Comparison of ENCODE assay signal across 18 mouse cellular contexts in the genomic region with DNA sequence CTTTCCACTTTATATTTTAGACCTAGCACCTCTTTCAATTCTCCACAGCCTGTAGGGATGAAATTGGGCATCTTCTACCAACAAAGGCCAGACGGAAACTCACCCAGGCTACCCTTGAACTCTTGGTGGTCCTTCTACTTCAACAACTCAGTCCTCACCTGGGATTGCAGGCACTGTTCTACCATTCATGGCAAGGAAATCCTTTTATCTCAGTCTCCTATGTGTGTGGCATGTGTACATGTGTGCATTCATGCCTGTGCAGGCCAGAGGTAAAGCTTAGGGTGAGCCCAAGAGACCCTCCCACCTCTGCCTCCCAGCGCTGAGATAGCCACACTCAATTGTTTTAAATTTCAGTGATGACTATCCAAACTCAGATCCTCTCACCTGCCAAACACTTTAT. TPM values are rescaled to one million over a fixed set of nuclear protein-coding genes. Genes with fewer than 3 reads are reported as not detected.
A peak's percentile ranks its signal among the peaks of the same experiment; 100 is the strongest.
DNase-seq lines count a peak whose midpoint lies in the region; ATAC-seq and TF ChIP-seq lines count a peak whose summit lies in the region.
"Had no signal": no experiment of that assay in that cellular context is flagged by ENCODE, and none has a peak within 500 bp of the region (broad histone marks: within the 10 kb centered on the region; RNA-seq: fewer than 3 reads in every experiment).

No protein-coding gene starts in this region.

- intact Hi-C loops in left cerebral cortex, adult 2 months (cut with DNase I) = no loop called here
- intact Hi-C loops in left cerebral cortex, postnatal 25 days (cut with DNase I) = no loop called here

- DNase-seq in left cerebral cortex, adult 2 months (ENCODE audit: extremely low spot score in 1 of 2, low spot score in 2 of 2) = no peak
- DNase-seq in left cerebral cortex, postnatal 25 days (ENCODE audit: low spot score in 2 of 2) = no peak
- DNase-seq in thymus, postnatal 14 days = no peak
- DNase-seq in kidney, postnatal 25 days = no peak
- DNase-seq in cerebellum, postnatal 4 days (ENCODE audit: low spot score in 2 of 2) = no peak
- DNase-seq: adrenal gland, postnatal 14 days; cerebellum, adult 18-20 months; heart, postnatal 4 days; kidney, postnatal 10 days; liver, embryonic 13.5 days; thymus, adult 18-20 months had no signal

- peaks cover 71% of the 10 kb centered on the region for H3K4me1 ChIP-seq in hindbrain, embryonic 13.5 days (replicated peaks)
- H3K4me1 ChIP-seq in midbrain, embryonic 13.5 days (replicated peaks) = peaks cover 72% of the 10 kb centered on the region

- H3K4me2 ChIP-seq in hindbrain, embryonic 13.5 days = peak overlapping the region; percentile 58
- H3K4me2 ChIP-seq in midbrain, embryonic 13.5 days (replicated peaks) = peak overlapping the region; percentile 73
- H3K4me2 ChIP-seq: embryonic facial prominence, embryonic 13.5 days; liver, embryonic 13.5 days; lung, embryonic 15.5 days had no signal

- no peak for TF ChIP-seq CTCF in left cerebral cortex, adult 2 months (IDR thresholded peaks at IDR 0.05)

- H3K4me3 ChIP-seq in left cerebral cortex, adult 2 months = peak overlapping the region; percentile 83
- peak overlapping the region; percentile 58 for H3K4me3 ChIP-seq in hindbrain, embryonic 13.5 days
- peak overlapping the region; percentile 57 for H3K4me3 ChIP-seq in midbrain, embryonic 13.5 days (replicated peaks)
- H3K4me3 ChIP-seq: embryonic facial prominence, embryonic 13.5 days; limb, embryonic 10.5 days; liver, embryonic 13.5 days; lung, embryonic 15.5 days had no signal

- 90% methylated on average over 2 of the region's 2 CpGs for WGBS in hindbrain, embryonic 13.5 days
- 95% methylated on average over 2 of the region's 2 CpGs for WGBS in midbrain, embryonic 13.5 days

- no peak overlapping the region for H3K27ac ChIP-seq in left cerebral cortex, adult 2 months
- no peak overlapping the region for H3K27ac ChIP-seq in hindbrain, embryonic 13.5 days
- H3K27ac ChIP-seq in midbrain, embryonic 13.5 days = no peak overlapping the region
- H3K27ac ChIP-seq: embryonic facial prominence, embryonic 13.5 days; limb, embryonic 10.5 days; liver, embryonic 13.5 days; lung, embryonic 15.5 days; macrophage had no signal

- peaks cover 7% of the 10 kb centered on the region for H3K36me3 ChIP-seq in hindbrain, embryonic 13.5 days
- peaks cover 13% of the 10 kb centered on the region for H3K36me3 ChIP-seq in midbrain, embryonic 13.5 days
- H3K36me3 ChIP-seq: embryonic facial prominence, embryonic 13.5 days; limb, embryonic 10.5 days; liver, embryonic 13.5 days; lung, embryonic 15.5 days had no signal

- ATAC-seq in hindbrain, embryonic 13.5 days (ENCODE audit: low FRiP score) = no peak
- ATAC-seq in midbrain, embryonic 13.5 days = no peak
- ATAC-seq: intestine, postnatal 0 days had no signal

- no peaks in the 10 kb centered on the region for H3K9me3 ChIP-seq in hindbrain, embryonic 13.5 days
- H3K9me3 ChIP-seq in midbrain, embryonic 13.5 days = no peaks in the 10 kb centered on the region
- H3K9me3 ChIP-seq: embryonic facial prominence, embryonic 13.5 days; limb, embryonic 10.5 days; liver, embryonic 13.5 days; lung, embryonic 15.5 days had no signal

- peak overlapping the region; percentile 49; the same call in 1 of the 2 replicates for H3K9ac ChIP-seq in hindbrain, embryonic 13.5 days
- peak overlapping the region; percentile 82 for H3K9ac ChIP-seq in midbrain, embryonic 13.5 days (replicated peaks)
- H3K9ac ChIP-seq: embryonic facial prominence, embryonic 13.5 days; liver, embryonic 13.5 days; lung, embryonic 15.5 days had no signal

- H3K27me3 ChIP-seq in hindbrain, embryonic 13.5 days = no peaks in the 10 kb centered on the region
- no peaks in the 10 kb centered on the region for H3K27me3 ChIP-seq in midbrain, embryonic 13.5 days
- H3K27me3 ChIP-seq: embryonic facial prominence, embryonic 13.5 days; lung, embryonic 15.5 days had no signal

RNA-seq across cellular contexts. Expression of a gene that starts 12.9 kb away (rescaled TPM):
- total RNA-seq in left cerebral cortex, adult 2 months (2021) = 10 to 100 TPM; 22.2 to 26.9 TPM
- total RNA-seq in left cerebral cortex, postnatal 25 days (2021) = 10 to 100 TPM; 25.3 to 27.3 TPM
- polyA plus RNA-seq in hindbrain, embryonic 13.5 days (2015; fragmentation: Nextera tagmentation; extraction: Ambion mirVana) = 39.0 and 45.1 TPM in 2 replicates
- polyA plus RNA-seq in midbrain, embryonic 13.5 days (2015; fragmentation: Nextera tagmentation; extraction: Ambion mirVana) = 45.0 and 47.9 TPM in 2 replicates

RNA-seq across cellular contexts. Expression of a gene that starts 34.7 kb away (rescaled TPM):
- 10 to 100 TPM; 36.8 to 42.3 TPM for total RNA-seq in left cerebral cortex, adult 2 months (2021)
- total RNA-seq in left cerebral cortex, postnatal 25 days (2021) = 10 to 100 TPM; 40.3 to 43.2 TPM
- polyA plus RNA-seq in hindbrain, embryonic 13.5 days (2015; fragmentation: Nextera tagmentation; extraction: Ambion mirVana) = 27.1 and 27.2 TPM in 2 replicates
- polyA plus RNA-seq in midbrain, embryonic 13.5 days (2015; fragmentation: Nextera tagmentation; extraction: Ambion mirVana) = 33.8 and 35.1 TPM in 2 replicates

RNA-seq across cellular contexts. Expression of a gene that starts 55.6 kb away (rescaled TPM):
- 10 to 100 TPM; 38.4 to 39.3 TPM for total RNA-seq in left cerebral cortex, adult 2 months (2021)
- total RNA-seq in left cerebral cortex, postnatal 25 days (2021) = 10 to 100 TPM; 29.9 to 32.9 TPM
- 3.8 and 4.8 TPM in 2 replicates for polyA plus RNA-seq in hindbrain, embryonic 13.5 days (2015; fragmentation: Nextera tagmentation; extraction: Ambion mirVana)
- polyA plus RNA-seq in midbrain, embryonic 13.5 days (2015; fragmentation: Nextera tagmentation; extraction: Ambion mirVana) = 3.7 and 4.3 TPM in 2 replicates
